Mouse (Mus musculus) embryonic fibroblast, embryonic 13.5 days (primary cell): ENCODE data around the gene Vps35. TPM values are rescaled to one million over a fixed set of nuclear protein-coding genes. Genes with fewer than 3 reads are reported as not detected.

ENCODE experiments used
- H3K27ac ChIP-seq: 2 replicates; pipeline ENCODE4 v1.5.1; 2012; ENCODE audit warnings: low read length, control low read depth, inconsistent platforms; ENCODE audit not compliant: insufficient read depth
- H3K4me1 ChIP-seq: 2 replicates; pipeline ENCODE4 v1.6.1; 2011; ENCODE audit warnings: low read length; ENCODE audit not compliant: control insufficient read depth, insufficient read depth
- H3K4me3 ChIP-seq: 2 replicates; pipeline ENCODE4 v1.5.1; 2011; ENCODE audit warnings: mild to moderate bottlenecking, control low read depth, low read length; ENCODE audit not compliant: insufficient read depth
- CTCF ChIP-seq: IDR thresholded peaks from 2 replicates; pipeline ENCODE4 v1.5.1; 2011; ENCODE audit warnings: mild to moderate bottlenecking, control low read depth, low read length, moderate library complexity, borderline replicate concordance; ENCODE audit not compliant: insufficient read depth
- POLR2A ChIP-seq: IDR thresholded peaks from 2 replicates; pipeline ENCODE4 v1.6.1; 2011; ENCODE audit warnings: low read depth, mild to moderate bottlenecking, control low read depth, low read length, moderate library complexity
- polyA plus RNA-seq: library from polyadenylated mRNA; stranded (reverse); fragments of >200 nt; gene quantifications from 2 replicates; pipeline ENCODE4 v1.2.4, GENCODE M21; 2011; ENCODE audit warnings: low read depth; ENCODE audit not compliant: missing spikeins, insufficient read length

The Vps35 gene
- polyA plus RNA-seq, 1 experiment: 151 TPM

DNA sequence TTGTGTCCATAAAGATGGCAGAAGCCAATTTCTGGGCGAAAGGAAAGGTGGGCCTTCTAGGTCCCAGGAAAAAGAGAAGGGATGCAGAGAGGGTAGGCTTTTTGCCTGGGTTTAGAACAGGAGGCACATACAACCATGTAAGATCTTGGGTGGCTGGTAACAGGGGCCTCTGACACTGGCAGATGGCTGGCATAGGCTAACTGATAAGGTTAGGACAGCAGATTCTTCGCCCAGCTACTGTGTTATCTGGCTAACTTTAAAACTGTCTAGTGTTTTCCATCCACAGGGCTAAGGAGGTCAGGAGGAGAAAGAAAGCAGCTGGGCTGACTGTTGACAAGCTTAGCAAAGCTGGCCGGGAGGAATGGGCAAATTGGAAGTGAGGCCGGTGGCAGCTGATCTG is 18.9 kb upstream of the Vps35 start:
- no peaks in the 10 kb centered on the region for H3K4me1 ChIP-seq
- TF ChIP-seq POLR2A (no peak), CTCF (no peak)
- no peak overlapping the region for H3K4me3 ChIP-seq
- no peak overlapping the region for H3K27ac ChIP-seq

DNA sequence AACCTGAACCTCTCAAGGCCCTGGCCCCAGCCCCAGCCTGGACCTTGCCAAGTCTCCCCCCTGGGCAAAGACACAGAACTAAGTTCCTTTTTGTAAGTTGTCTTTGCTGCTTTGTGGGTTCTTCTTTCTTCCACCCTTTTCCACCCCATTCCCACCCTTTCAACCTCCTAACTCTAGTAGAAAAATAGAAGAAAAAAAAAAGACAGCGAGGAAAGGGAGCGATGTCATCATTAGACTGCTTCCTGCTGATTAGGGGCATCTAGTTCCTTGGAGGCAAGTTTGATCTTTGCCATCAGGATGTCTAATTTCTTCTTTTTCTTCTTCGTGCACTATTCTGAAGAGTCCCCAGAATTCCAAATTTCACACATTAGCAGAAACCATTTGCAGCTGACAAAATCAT is 13.4 kb upstream of the Vps35 start:
- H3K4me3 ChIP-seq: no peak overlapping the region
- no peak overlapping the region for H3K27ac ChIP-seq
- TF ChIP-seq CTCF (no peak), POLR2A (no peak)
- H3K4me1 ChIP-seq: no peaks in the 10 kb centered on the region

DNA sequence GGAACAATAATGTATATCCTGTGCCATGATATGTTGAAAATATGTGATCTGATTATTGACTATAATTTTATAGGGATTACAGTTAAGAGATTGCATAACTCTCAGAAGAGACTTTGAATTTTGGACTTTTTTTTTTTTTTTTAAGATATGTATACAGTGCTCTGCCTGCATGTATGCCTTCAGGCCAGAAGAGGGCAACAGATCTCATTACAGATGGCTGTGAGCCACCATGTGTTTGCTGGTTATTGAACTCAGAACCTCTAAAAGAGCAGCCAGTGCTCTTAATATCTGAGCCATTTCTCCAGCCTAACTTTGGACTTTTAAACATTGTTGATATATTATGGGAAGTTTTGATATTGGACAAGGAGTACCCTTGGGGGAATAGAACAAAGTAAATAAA is 12.1 kb upstream of the Vps35 start:
- no peak overlapping the region for H3K4me3 ChIP-seq
- H3K4me1 ChIP-seq: no peaks in the 10 kb centered on the region
- no peak for TF ChIP-seq POLR2A
- TF ChIP-seq CTCF: peak; percentile 35; the same call in 1 of the 2 replicates
- no peak overlapping the region for H3K27ac ChIP-seq

DNA sequence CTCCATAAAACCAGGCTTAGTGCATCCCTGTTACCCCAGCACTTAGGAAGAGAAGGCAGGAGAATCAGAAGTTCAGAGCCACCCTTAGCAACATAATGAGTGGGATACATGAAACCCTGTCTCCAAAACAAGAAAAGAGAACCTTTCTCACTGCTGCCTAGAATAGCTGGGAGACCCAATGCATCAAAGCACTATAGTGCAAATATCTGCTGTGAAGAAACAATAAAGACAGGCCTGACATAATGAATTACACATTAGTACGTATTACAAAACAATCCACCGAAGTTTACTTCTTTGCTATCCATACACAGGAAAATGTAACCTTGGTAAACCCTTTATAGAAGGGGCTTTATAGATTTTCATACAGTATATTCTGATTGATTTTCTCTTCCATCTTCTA is 9.0 kb upstream of the Vps35 start:
- no peak overlapping the region for H3K4me3 ChIP-seq
- TF ChIP-seq POLR2A (no peak), CTCF (no peak)
- H3K27ac ChIP-seq: no peak overlapping the region
- no peaks in the 10 kb centered on the region for H3K4me1 ChIP-seq

DNA sequence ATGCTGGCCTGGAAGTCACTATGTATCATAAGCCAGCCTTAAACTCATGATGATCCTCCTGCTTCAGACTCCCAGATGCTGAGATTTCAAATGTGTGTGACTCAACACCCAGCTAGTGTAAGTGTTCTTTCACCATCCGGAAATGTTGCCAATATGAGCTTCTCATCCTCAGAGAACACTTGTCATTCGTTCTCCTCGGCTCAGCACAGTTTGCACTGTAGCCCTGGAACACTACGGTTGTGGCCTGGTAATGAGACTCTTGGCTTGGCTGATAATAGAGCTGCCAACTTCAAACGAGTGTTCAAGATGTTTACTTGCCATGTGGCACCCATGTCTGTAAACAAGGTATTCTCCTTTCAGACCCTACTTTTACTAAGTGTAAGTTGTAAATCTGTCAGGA is 3.9 kb upstream of the Vps35 start:
- Histone ChIP-seq H3K4me1 (peaks cover 5% of the 10 kb centered on the region), H3K27ac (no peak overlapping the region), H3K4me3 (no peak overlapping the region)
- TF ChIP-seq CTCF (no peak), POLR2A (no peak)

DNA sequence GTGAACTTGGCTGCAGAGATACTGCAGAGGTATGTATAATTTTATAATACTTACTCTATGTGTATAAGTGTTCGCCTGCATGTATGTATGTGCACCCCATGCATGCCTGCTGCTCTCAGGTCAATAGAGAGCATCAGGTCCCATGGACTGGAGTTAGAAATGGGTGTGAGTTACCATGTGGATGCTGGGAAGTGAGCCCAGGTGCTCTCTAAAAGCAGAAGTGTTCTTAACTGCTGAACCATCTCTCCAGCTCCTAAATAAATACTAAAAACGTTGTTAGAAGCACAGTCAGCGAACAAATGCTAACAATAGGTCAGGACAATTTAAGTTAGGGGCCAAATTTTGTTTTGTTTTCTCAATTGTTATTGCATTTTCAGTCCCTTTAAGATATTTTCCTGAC is 3.3 kb upstream of the Vps35 start:
- no peak overlapping the region for H3K4me3 ChIP-seq
- H3K4me1 ChIP-seq: peaks cover 5% of the 10 kb centered on the region
- H3K27ac ChIP-seq: no peak overlapping the region
- TF ChIP-seq POLR2A: no peak

DNA sequence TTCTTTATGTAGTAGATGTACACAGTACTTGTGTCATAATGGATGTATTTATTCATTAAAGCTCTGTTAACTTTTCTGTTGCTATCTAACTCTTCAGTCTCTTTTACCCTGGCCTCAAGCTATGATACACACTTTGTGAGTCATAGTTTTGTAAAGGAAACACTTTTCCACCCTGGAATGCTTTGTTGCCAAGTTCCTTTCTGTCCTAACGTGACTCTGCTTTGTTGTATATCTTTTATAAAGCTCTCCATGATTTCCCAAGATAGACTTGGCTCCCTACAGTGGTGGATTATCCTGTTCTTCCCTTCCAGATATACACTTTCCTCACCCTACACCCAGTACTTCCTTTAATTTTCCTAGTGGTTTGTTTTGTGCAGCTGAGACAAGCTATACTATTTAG is 2.3 kb upstream of the Vps35 start:
- Histone ChIP-seq H3K4me3 (no peak overlapping the region), H3K4me1 (peaks cover 5% of the 10 kb centered on the region), H3K27ac (no peak overlapping the region; the same call in 1 of the 2 replicates)
- no peak for TF ChIP-seq POLR2A
- TF ChIP-seq CTCF: no peak

DNA sequence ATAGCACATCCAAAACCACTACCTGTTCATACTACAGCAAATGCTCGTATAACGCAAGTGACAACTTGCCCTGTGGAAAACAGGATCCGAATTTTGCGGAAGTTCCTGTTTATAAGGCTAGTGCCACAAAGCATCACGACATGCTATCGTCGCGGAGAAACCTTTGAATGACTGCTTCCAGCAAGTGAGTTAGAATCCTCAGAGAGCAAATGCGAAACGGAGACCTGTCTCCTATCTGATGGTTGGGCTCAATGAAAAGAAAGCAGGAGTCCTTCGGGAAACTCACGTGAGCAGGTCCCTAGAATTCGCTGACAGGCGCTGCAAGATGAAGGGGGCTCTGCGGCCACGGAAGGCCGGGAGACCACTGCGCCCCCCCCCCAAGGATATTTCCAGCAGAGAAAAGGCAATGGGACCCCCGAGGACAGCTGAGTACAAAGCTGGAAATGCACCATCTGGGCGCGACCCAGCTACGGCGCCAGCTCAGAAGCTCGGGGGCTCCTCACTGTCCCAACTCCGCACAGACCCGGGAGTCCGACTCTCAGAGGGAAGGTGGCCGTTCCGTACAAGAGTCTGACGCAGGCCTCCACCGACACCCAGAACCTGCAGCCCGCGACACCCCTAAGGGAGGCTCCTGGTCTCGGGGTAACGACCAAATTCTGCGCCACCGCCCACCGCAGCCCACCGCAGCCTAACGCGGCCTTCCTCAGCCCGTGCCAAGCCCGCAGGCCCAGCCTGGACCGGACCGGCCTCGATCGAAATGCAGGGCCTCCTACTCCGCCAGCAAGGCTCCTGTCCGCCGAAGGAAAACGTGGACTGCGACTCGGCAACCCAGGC is 785 bp downstream of the Vps35 start:
- no peak for TF ChIP-seq CTCF
- no peak for TF ChIP-seq POLR2A
- peak overlapping the region; percentile 32 for H3K27ac ChIP-seq
- peaks cover 5% of the 10 kb centered on the region for H3K4me1 ChIP-seq
- peak overlapping the region; percentile 84 for H3K4me3 ChIP-seq

DNA sequence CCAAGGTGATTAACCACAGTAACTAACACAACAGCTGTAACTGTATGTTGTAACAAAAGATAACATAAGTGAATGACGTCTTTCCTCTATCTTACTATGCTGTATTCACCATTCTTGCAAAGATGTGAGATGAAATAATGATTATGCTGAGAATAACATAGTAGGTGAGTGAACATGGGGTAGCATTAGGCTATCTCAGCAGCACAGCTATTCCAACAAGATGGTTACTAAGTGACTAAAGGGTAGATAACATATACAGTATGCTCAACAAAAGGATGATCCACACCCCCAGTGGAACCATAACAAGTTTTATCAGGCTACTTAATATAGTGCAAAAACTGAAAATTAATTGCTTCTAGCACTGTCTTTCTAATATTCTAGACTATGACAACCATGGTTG is 12.8 kb downstream of the Vps35 start:
- Histone ChIP-seq H3K4me1 (no peaks in the 10 kb centered on the region), H3K27ac (no peak overlapping the region), H3K4me3 (no peak overlapping the region)
- TF ChIP-seq POLR2A: no peak
- no peak for TF ChIP-seq CTCF

DNA sequence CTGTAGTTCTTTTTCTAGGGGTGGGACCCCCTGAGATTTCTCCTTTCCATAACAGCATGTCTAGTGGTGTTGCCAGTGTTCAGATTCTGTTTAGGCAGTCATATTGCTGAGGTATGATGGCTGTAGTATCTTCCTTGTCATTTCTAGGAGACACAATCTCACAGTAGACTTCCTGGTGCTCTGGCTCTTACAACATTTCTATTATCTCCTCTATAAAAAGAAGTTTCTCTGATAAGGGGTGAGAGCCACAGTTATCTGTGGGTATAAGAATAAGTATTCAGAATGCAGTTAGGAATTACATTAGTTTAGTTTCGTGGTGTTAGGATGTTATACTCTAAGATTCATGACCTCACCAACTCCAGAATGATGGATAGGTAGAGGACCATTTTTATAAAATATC is 72.3 kb downstream of the Vps35 start:
- H3K4me1 ChIP-seq: no peaks in the 10 kb centered on the region
- TF ChIP-seq POLR2A (no peak), CTCF (no peak)
- no peak overlapping the region for H3K27ac ChIP-seq
- H3K4me3 ChIP-seq: no peak overlapping the region

DNA sequence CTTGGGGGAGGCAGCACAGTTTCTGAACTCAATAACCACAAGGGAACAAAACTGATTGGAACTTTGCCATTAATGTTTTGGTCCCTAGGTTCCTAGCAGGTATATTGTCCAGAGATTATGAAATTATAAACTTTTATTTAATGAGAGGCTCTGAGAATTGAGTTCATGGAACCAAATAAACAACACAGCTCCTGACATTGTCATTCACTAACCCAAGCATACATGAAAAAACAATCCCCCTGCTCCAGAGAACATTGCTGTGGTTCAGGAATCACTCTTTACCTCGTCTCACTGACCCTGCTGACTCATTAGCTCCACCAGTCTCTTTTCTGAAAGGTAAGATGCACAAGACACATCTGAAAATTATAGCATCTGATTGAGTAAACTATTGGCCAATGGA is 73.9 kb downstream of the Vps35 start, which contains the start of gene Olfr371:
Gene Olfr371 (plus strand): TSS at position 301 of the 400 bp plus-strand sequence.
- no peak within 1 kb of the TSS for H3K4me3 ChIP-seq
- H3K4me1 ChIP-seq: no peaks in the 10 kb centered on the region
- TF ChIP-seq POLR2A: no peak
- no peak for TF ChIP-seq CTCF
- H3K27ac ChIP-seq: no peak within 1 kb of the TSS
